Mouse (Mus musculus): ENCODE results near the gene Kars.

DNA sequence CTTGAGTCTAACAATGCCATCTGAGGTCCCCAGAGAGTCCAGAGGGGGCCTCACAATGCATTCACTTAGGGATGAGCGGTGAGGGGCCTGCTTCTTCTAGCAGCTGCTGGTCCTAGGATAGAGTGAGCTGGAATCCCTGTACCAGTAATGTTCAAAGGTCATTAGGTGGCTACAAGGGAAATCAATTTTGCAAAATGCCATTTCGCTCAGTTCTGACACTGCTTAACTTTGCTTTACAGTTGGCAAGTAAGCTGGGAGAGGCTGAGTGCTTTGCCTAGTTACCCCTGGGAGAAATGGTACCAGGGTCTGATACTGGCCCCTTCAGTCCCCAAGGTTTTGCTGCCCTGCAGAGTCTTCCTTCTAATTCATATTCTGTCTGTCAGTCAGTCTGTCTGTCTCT is 35.4 kb downstream of the Kars start:
- TF ChIP-seq GATA1 (IDR thresholded peaks at IDR 0.05; ENCODE audit: borderline replicate concordance, low read length) (no peak), CTCF (IDR thresholded peaks at IDR 0.05; ENCODE audit: low read depth, low read length) (no peak)
